Mouse (Mus musculus) adrenal gland, postnatal 10 days (tissue): ENCODE results near the gene Gm29609. TPM values are rescaled to one million over a fixed set of nuclear protein-coding genes. Genes with fewer than 3 reads are reported as not detected.

Source experiments
- DNase-seq: peaks from one replicate; pipeline ENCODE4 v3.0.0; 2021; ENCODE audit warnings: mixed read lengths
- total RNA-seq, 2 experiments: library from RNA; stranded (reverse); gene quantifications; 2 replicates each; pipeline ENCODE4 v1.2.3; 2021

Gm29609 gene
- total RNA-seq, 2 experiments from 2014 or later = 1.5 to 2.8 TPM

- DNase-seq = no peak
Measured at GRCm38 (mm10) chr5:31198170-31198569, 18.5 kb upstream of the Gm29609 start.

- no peak for DNase-seq
Measured at GRCm38 (mm10) chr5:31197072-31197471, 17.4 kb upstream of the Gm29609 start.

- no peak for DNase-seq
Measured at GRCm38 (mm10) chr5:31196207-31196606, 16.5 kb upstream of the Gm29609 start.

- no peak for DNase-seq
Measured at GRCm38 (mm10) chr5:31195671-31196070, 16.0 kb upstream of the Gm29609 start.

- DNase-seq = no peak
Measured at GRCm38 (mm10) chr5:31194486-31195485, 15.1 kb upstream of the Gm29609 start.

GRCm38 (mm10) chr5:31193631-31194281 is 14.0 kb upstream of the Gm29609 start:
- DNase-seq = no peak

- peak; percentile 100 for DNase-seq
Measured at GRCm38 (mm10) chr5:31192939-31193630, 13.4 kb upstream of the Gm29609 start, which contains the start of the genes Snx17 and Eif2b4. TSS of gene Snx17 (plus strand) at chr5:31193227. TSS of gene Eif2b4 (minus strand) at chr5:31193430.

GRCm38 (mm10) chr5:31192045-31192938 is 12.6 kb upstream of the Gm29609 start:
- DNase-seq = peak; percentile 85

GRCm38 (mm10) chr5:31190201-31190600 is 10.5 kb upstream of the Gm29609 start:
- no peak for DNase-seq

GRCm38 (mm10) chr5:31188223-31188840 is 8.6 kb upstream of the Gm29609 start:
- no peak for DNase-seq

GRCm38 (mm10) chr5:31183678-31184077 is 4.0 kb upstream of the Gm29609 start:
- no peak for DNase-seq

GRCm38 (mm10) chr5:31181183-31181770 is 1.6 kb upstream of the Gm29609 start:
- DNase-seq = no peak

GRCm38 (mm10) chr5:31179301-31179765 is 378 bp downstream of the Gm29609 start:
- DNase-seq = peak; percentile 53

- no peak for DNase-seq
Measured at GRCm38 (mm10) chr5:31168630-31169029, 11.1 kb downstream of the Gm29609 start.

- no peak for DNase-seq
Measured at GRCm38 (mm10) chr5:31164878-31165277, 14.8 kb downstream of the Gm29609 start.

GRCm38 (mm10) chr5:31162462-31162861 is 17.2 kb downstream of the Gm29609 start:
- DNase-seq = no peak

- DNase-seq = peak; percentile 87
Measured at GRCm38 (mm10) chr5:31154152-31154553, 25.6 kb downstream of the Gm29609 start, which contains the start of gene Mpv17. TSS of gene Mpv17 (minus strand) at chr5:31154251.

- DNase-seq = no peak
Measured at GRCm38 (mm10) chr5:31153516-31154151, 26.1 kb downstream of the Gm29609 start.

GRCm38 (mm10) chr5:31151746-31152145 is 28.0 kb downstream of the Gm29609 start:
- DNase-seq = peak; percentile 49

- DNase-seq = peak; percentile 42
Measured at GRCm38 (mm10) chr5:31149781-31150180, 29.9 kb downstream of the Gm29609 start.
